Mouse (Mus musculus) heart, adult 9 months (tissue): ENCODE data around the gene Cacna2d3.

ENCODE experiments used
- DNase-seq, 2 experiments: peaks; one replicate each; pipeline ENCODE4 v3.0.0; 2022; ENCODE audit warnings: low spot score in 2 of 2

Gene Cacna2d3

GRCm38 (mm10) chr14:29721488-29722385 is at the start of gene Cacna2d3:
TSS of gene Cacna2d3 (minus strand) at chr14:29721864.
- DNase-seq = peak; percentile 9 to 35

GRCm38 (mm10) chr14:29769486-29769885 is 47.8 kb upstream of the Cacna2d3 start:
- no peak for DNase-seq

GRCm38 (mm10) chr14:29752876-29753275 is 31.2 kb upstream of the Cacna2d3 start:
- DNase-seq = no peak

GRCm38 (mm10) chr14:29738751-29739150 is 17.1 kb upstream of the Cacna2d3 start:
- no peak for DNase-seq

- DNase-seq = no peak
These were observed 8.6 kb upstream of the Cacna2d3 start for GRCm38 (mm10) chr14:29730256-29730655.

- no peak for DNase-seq
These were observed 7.3 kb upstream of the Cacna2d3 start for GRCm38 (mm10) chr14:29729009-29729408.

- DNase-seq = no peak
These were observed 5.9 kb upstream of the Cacna2d3 start for GRCm38 (mm10) chr14:29727596-29727995.

- DNase-seq = no peak
These were observed 1.6 kb upstream of the Cacna2d3 start for GRCm38 (mm10) chr14:29723267-29723666.

- DNase-seq = no peak
These were observed 940 bp upstream of the Cacna2d3 start for GRCm38 (mm10) chr14:29722386-29723221.

GRCm38 (mm10) chr14:29721131-29721487 is 555 bp downstream of the Cacna2d3 start:
- DNase-seq = no peak

- DNase-seq = no peak
These were observed 1.2 kb downstream of the Cacna2d3 start for GRCm38 (mm10) chr14:29720334-29720911.

GRCm38 (mm10) chr14:29712621-29713020 is 9.0 kb downstream of the Cacna2d3 start:
- no peak for DNase-seq

- DNase-seq = no peak
These were observed 13.9 kb downstream of the Cacna2d3 start for GRCm38 (mm10) chr14:29707561-29708335.

GRCm38 (mm10) chr14:29702762-29703161 is 18.9 kb downstream of the Cacna2d3 start:
- DNase-seq = no peak

- DNase-seq = no peak
These were observed 25.5 kb downstream of the Cacna2d3 start for GRCm38 (mm10) chr14:29696131-29696530.

GRCm38 (mm10) chr14:29672436-29673050 is 49.1 kb downstream of the Cacna2d3 start:
- peak; percentile 1 to 10 for DNase-seq

GRCm38 (mm10) chr14:29669826-29670225 is 51.8 kb downstream of the Cacna2d3 start:
- no peak for DNase-seq

GRCm38 (mm10) chr14:29657006-29657405 is 64.7 kb downstream of the Cacna2d3 start:
- no peak for DNase-seq

GRCm38 (mm10) chr14:29650591-29650990 is 71.1 kb downstream of the Cacna2d3 start:
- DNase-seq = no peak

- no peak for DNase-seq
These were observed 72.9 kb downstream of the Cacna2d3 start for GRCm38 (mm10) chr14:29648721-29649120.

- no peak for DNase-seq
These were observed 76.2 kb downstream of the Cacna2d3 start for GRCm38 (mm10) chr14:29645421-29645820.
